21 mouse cellular contexts compared by ENCODE assay signal in the genomic region with DNA sequence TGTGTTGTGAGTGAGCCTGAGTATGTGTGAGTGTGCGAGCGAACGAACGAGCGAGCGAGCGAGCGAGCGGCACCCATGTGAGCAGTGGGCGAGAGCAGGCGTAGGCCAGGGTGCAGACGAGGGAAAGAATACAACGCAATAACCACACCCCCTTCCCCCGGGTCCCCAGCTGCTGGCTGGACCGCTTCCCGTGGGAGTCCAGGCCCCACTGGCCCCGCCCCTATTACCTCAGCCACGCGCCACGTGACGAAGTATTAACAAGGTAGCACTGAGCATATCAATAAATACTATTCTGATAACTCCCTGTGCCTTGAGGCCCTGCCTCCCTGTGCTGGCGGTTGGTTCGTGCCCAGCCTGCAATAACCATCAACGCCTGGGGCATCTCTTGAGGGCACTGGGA. TPM values are rescaled to one million over a fixed set of nuclear protein-coding genes. Genes with fewer than 3 reads are reported as not detected.
DNase-seq lines count a peak whose midpoint lies in the region; ATAC-seq and TF ChIP-seq lines count a peak whose summit lies in the region.
"Had no signal": no experiment of that assay in that cellular context is flagged by ENCODE, and none has a peak within 500 bp of the region (broad histone marks: within the 10 kb centered on the region; RNA-seq: fewer than 3 reads in every experiment).

No protein-coding gene starts in this region.

- 65% methylated on average over 24 of the region's 24 CpGs for WGBS in intestine, embryonic 15.5 days

- ATAC-seq in intestine, embryonic 15.5 days: peak; percentile 22; the same call in 1 of the 2 replicates
- ATAC-seq in activated CD4-positive, CD25-positive, alpha-beta regulatory T cell, adult 4 months: no peak
- ATAC-seq in monocyte, adult 5-6 weeks (replicated peaks; ENCODE audit: insufficient number of reproducible peaks, low FRiP score, low TSS enrichment, poor library complexity, severe bottlenecking): no peak
- ATAC-seq in megakaryocyte-erythroid progenitor cell, adult 5-6 weeks (replicated peaks; ENCODE audit: low FRiP score, low TSS enrichment, poor library complexity, severe bottlenecking): no peak
- ATAC-seq: forebrain, embryonic 16.5 days; inflammation-experienced regulatory T-cells, adult 6 months had no signal

- no peaks in the 10 kb centered on the region for H3K36me3 ChIP-seq in intestine, embryonic 15.5 days
- H3K36me3 ChIP-seq: embryonic facial prominence, embryonic 12.5 days; liver, embryonic 13.5 days; lung, embryonic 15.5 days; midbrain, embryonic 12.5 days; stomach, embryonic 15.5 days had no signal

- no peak for TF ChIP-seq CTCF in gastrocnemius, adult 2 months (IDR thresholded peaks at IDR 0.05)

- H3K27ac ChIP-seq in gastrocnemius, adult 2 months: no peak overlapping the region
- no peak overlapping the region for H3K27ac ChIP-seq in intestine, embryonic 15.5 days
- H3K27ac ChIP-seq: embryonic facial prominence, embryonic 12.5 days; liver, embryonic 13.5 days; lung, embryonic 15.5 days; macrophage; midbrain, embryonic 12.5 days; neural tube, embryonic 15.5 days; stomach, embryonic 15.5 days had no signal

- peaks cover 12% of the 10 kb centered on the region; the same call in 1 of the 2 replicates for H3K4me1 ChIP-seq in intestine, embryonic 15.5 days (replicated peaks)

- no peaks in the 10 kb centered on the region for H3K9me3 ChIP-seq in intestine, embryonic 15.5 days
- H3K9me3 ChIP-seq: embryonic facial prominence, embryonic 12.5 days; liver, embryonic 13.5 days; lung, embryonic 15.5 days; midbrain, embryonic 12.5 days; neural tube, embryonic 15.5 days; stomach, embryonic 15.5 days had no signal

- H3K9ac ChIP-seq in intestine, embryonic 15.5 days: no peak overlapping the region
- H3K9ac ChIP-seq: embryonic facial prominence, embryonic 12.5 days; liver, embryonic 13.5 days; lung, embryonic 15.5 days; midbrain, embryonic 12.5 days; neural tube, embryonic 15.5 days; stomach, embryonic 15.5 days had no signal

- H3K4me3 ChIP-seq in gastrocnemius, adult 2 months: no peak overlapping the region
- no peak overlapping the region for H3K4me3 ChIP-seq in intestine, embryonic 15.5 days (replicated peaks)
- H3K4me3 ChIP-seq: embryonic facial prominence, embryonic 12.5 days; liver, embryonic 13.5 days; lung, embryonic 15.5 days; midbrain, embryonic 12.5 days; neural tube, embryonic 15.5 days; stomach, embryonic 15.5 days had no signal

- DNase-seq in gastrocnemius, adult 2 months: peak; percentile 18
- DNase-seq in gastrocnemius, postnatal 4 days (ENCODE audit: low spot score in 2 of 2): no peak
- peak; percentile 5 for DNase-seq in right cerebral cortex, postnatal 14 days
- no peak for DNase-seq in right cerebral cortex, postnatal 25 days
- DNase-seq: layer of hippocampus, postnatal 36 days; liver, embryonic 13.5 days; thymus, postnatal 4 days had no signal

- H3K4me2 ChIP-seq in intestine, embryonic 15.5 days (replicated peaks): 0 out of 2 replicates have a peak overlapping the region, but pooled peaks have one; percentile 14
- H3K4me2 ChIP-seq: embryonic facial prominence, embryonic 12.5 days; liver, embryonic 13.5 days; lung, embryonic 15.5 days; midbrain, embryonic 12.5 days; neural tube, embryonic 15.5 days; stomach, embryonic 15.5 days had no signal

- peaks cover 32% of the 10 kb centered on the region for H3K27me3 ChIP-seq in intestine, embryonic 15.5 days (replicated peaks)

- intact Hi-C loops in gastrocnemius, adult 2 months (cut with DNase I): no loop called here

RNA-seq across cellular contexts. Expression of a gene that starts 4.3 kb away (rescaled TPM):
- total RNA-seq in gastrocnemius, adult 2 months (2021): 10 to 100 TPM; 28.5 to 33.6 TPM
- 10 to 100 TPM; 33.8 to 34.8 TPM for total RNA-seq in gastrocnemius, postnatal 4 days (2021)
- 46.4 and 56.6 TPM in 2 replicates for polyA plus RNA-seq in intestine, embryonic 15.5 days (2015; fragmentation: Nextera tagmentation; extraction: Ambion mirVana)
- polyA plus RNA-seq in activated CD4-positive, CD25-positive, alpha-beta regulatory T cell, adult 4 months (2017; shearing (Covaris generic)): 10 to 100 TPM; 29.5 to 33.9 TPM
- 39.1 to 48.0 TPM (median 42.2 TPM) in 3 replicates for total RNA-seq in monocyte, adult 5-6 weeks (2017)
- total RNA-seq in megakaryocyte-erythroid progenitor cell, adult 5-6 weeks (2014; fragmentation: Nextera tagmentation): 15.8 and 26.3 TPM in 2 replicates
- total RNA-seq in megakaryocyte-erythroid progenitor cell, adult 5-6 weeks (2017): 11.9 and 17.5 TPM in 2 replicates

RNA-seq across cellular contexts. Expression of a gene that starts 11.1 kb away (rescaled TPM):
- not detected for total RNA-seq in gastrocnemius, adult 2 months (2021)
- under 1 TPM; 0.13 to 0.15 TPM for total RNA-seq in gastrocnemius, postnatal 4 days (2021)
- 0.21 and 0.59 TPM in 2 replicates for polyA plus RNA-seq in intestine, embryonic 15.5 days (2015; fragmentation: Nextera tagmentation; extraction: Ambion mirVana)
- not detected for polyA plus RNA-seq in activated CD4-positive, CD25-positive, alpha-beta regulatory T cell, adult 4 months (2017; shearing (Covaris generic))
- total RNA-seq in monocyte, adult 5-6 weeks (2017): not detected in 3 replicates
- not detected in 2 replicates for total RNA-seq in megakaryocyte-erythroid progenitor cell, adult 5-6 weeks (2014; fragmentation: Nextera tagmentation)
- total RNA-seq in megakaryocyte-erythroid progenitor cell, adult 5-6 weeks (2017): not detected in 2 replicates
- total RNA-seq: CH12.LX; granulocyte monocyte progenitor cell, adult 5-6 weeks had no signal
- polyA plus RNA-seq: inflammation-experienced regulatory T-cells, adult 6 months; liver, embryonic 13.5 days; macrophage had no signal

RNA-seq across cellular contexts. Expression of a gene that starts 18.3 kb away (rescaled TPM):
- 10 to 100 TPM; 13.8 to 15.6 TPM for total RNA-seq in gastrocnemius, adult 2 months (2021)
- 10 to 100 TPM; 10.5 to 12.4 TPM for total RNA-seq in gastrocnemius, postnatal 4 days (2021)
- 15.9 and 17.6 TPM in 2 replicates for polyA plus RNA-seq in intestine, embryonic 15.5 days (2015; fragmentation: Nextera tagmentation; extraction: Ambion mirVana)
- polyA plus RNA-seq in activated CD4-positive, CD25-positive, alpha-beta regulatory T cell, adult 4 months (2017; shearing (Covaris generic)): 1 to 10 TPM; 8.8 to 9.1 TPM
- total RNA-seq in monocyte, adult 5-6 weeks (2017): 13.1 to 23.8 TPM (median 16.3 TPM) in 3 replicates
- 15.3 and 20.8 TPM in 2 replicates for total RNA-seq in megakaryocyte-erythroid progenitor cell, adult 5-6 weeks (2014; fragmentation: Nextera tagmentation)
- 16.6 and 18.5 TPM in 2 replicates for total RNA-seq in megakaryocyte-erythroid progenitor cell, adult 5-6 weeks (2017)

RNA-seq across cellular contexts. Expression of a gene that starts 52.3 kb away (rescaled TPM):
- total RNA-seq in gastrocnemius, adult 2 months (2021): 1 to 10 TPM; 6.8 to 8.4 TPM
- total RNA-seq in gastrocnemius, postnatal 4 days (2021): 10 to 100 TPM; 13.5 to 16.6 TPM
- polyA plus RNA-seq in intestine, embryonic 15.5 days (2015; fragmentation: Nextera tagmentation; extraction: Ambion mirVana): 10.5 and 12.6 TPM in 2 replicates
- polyA plus RNA-seq in activated CD4-positive, CD25-positive, alpha-beta regulatory T cell, adult 4 months (2017; shearing (Covaris generic)): 10 to 100 TPM; 12.6 to 13.2 TPM
- total RNA-seq in monocyte, adult 5-6 weeks (2017): 11.0 to 27.3 TPM (median 26.4 TPM) in 3 replicates
- 34.1 and 39.1 TPM in 2 replicates for total RNA-seq in megakaryocyte-erythroid progenitor cell, adult 5-6 weeks (2014; fragmentation: Nextera tagmentation)
- total RNA-seq in megakaryocyte-erythroid progenitor cell, adult 5-6 weeks (2017): 14.7 and 22.4 TPM in 2 replicates

RNA-seq across cellular contexts. Expression of a gene that starts 57.9 kb away (rescaled TPM):
- total RNA-seq in gastrocnemius, adult 2 months (2021): 1 to 10 TPM; 5.9 to 6.4 TPM
- 10 to 100 TPM; 11.2 to 11.8 TPM for total RNA-seq in gastrocnemius, postnatal 4 days (2021)
- polyA plus RNA-seq in intestine, embryonic 15.5 days (2015; fragmentation: Nextera tagmentation; extraction: Ambion mirVana): 20.3 and 20.8 TPM in 2 replicates
- 10 to 100 TPM; 14.3 to 16.1 TPM for polyA plus RNA-seq in activated CD4-positive, CD25-positive, alpha-beta regulatory T cell, adult 4 months (2017; shearing (Covaris generic))
- 19.4 to 24.3 TPM (median 20.6 TPM) in 3 replicates for total RNA-seq in monocyte, adult 5-6 weeks (2017)
- total RNA-seq in megakaryocyte-erythroid progenitor cell, adult 5-6 weeks (2014; fragmentation: Nextera tagmentation): 25.6 and 32.8 TPM in 2 replicates
- 15.6 and 20.1 TPM in 2 replicates for total RNA-seq in megakaryocyte-erythroid progenitor cell, adult 5-6 weeks (2017)

Comparison
In these comparisons a context has a peak if more than half of its experiments do, and no peak if none do; other contexts are left out.
1. DNase-seq: peak in gastrocnemius, adult 2 months (single experiment) and right cerebral cortex, postnatal 14 days (single experiment); none in gastrocnemius, postnatal 4 days (0 of 2) and right cerebral cortex, postnatal 25 days (single experiment).